Mouse (Mus musculus) liver, adult 2 months (tissue): Measurements from ENCODE around the gene Notch4.

Experiments
- CTCF ChIP-seq: fragments of 200-500 bp; IDR thresholded peaks from 2 replicates; pipeline ENCODE4 v1.5.1; 2011; ENCODE audit warnings: low read depth, low read length, control low read depth
- POLR2A ChIP-seq: fragments of 200-500 bp; IDR thresholded peaks from 2 replicates; pipeline ENCODE4 v1.6.1; 2011; ENCODE audit warnings: low read length, control low read depth; ENCODE audit not compliant: insufficient read depth; ENCODE audit errors: extremely low read depth

DNA sequence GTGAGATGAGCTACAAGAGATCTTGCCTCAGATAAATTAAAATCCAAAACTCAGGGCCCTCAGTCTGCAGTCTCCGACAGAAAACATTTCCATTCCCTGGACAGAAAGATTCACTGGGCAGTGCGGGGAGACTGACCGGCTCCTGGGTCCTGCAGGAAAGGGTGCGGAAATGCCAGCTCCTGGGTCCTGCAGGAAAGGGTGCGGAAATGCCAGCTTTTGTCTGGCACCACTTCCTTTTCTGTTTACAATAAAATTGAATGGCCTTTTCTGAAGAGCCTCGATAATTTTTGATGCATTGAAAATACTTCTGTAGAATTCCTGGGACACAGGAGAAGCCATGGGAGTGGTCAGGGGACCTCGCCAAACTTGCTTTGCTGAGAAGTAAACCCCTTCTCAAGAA is 5.0 kb upstream of the Notch4 start:
- TF ChIP-seq CTCF, result no peak
- TF ChIP-seq POLR2A, result no peak
